In the genomic region with DNA sequence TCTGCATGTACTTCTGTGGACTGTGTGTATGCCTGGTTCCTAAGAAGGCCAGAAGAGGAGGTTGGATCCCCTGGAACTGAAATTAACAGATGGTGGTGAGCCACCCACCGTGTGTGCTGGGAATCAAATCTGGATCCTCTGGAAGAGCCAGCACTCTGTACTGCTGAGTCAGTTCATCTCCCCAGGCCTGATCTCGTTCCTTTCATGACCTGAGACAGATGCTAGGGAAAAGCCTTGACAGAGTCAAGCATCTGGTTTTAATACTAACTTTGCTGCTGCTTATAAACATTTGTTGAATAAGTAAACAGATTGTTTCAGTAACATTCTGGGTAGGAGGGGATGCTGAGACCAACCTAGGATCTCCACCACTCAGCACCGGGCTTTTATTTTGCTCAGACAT, we compare ENCODE assay signal across 22 mouse cellular contexts.
"Had no signal": no experiment of that assay in that cellular context is flagged by ENCODE, and none has a peak within 500 bp of the region (broad histone marks: within the 10 kb centered on the region; RNA-seq: fewer than 3 reads in every experiment).

No protein-coding gene starts in this region.

- H3K9me3 ChIP-seq: limb, embryonic 12.5 days; limb, embryonic 15.5 days; midbrain, embryonic 10.5 days; neural tube, embryonic 12.5 days; neural tube, embryonic 15.5 days had no signal

- H3K4me3 ChIP-seq: limb, embryonic 12.5 days; limb, embryonic 15.5 days; megakaryocyte, embryonic 14.5 days; midbrain, embryonic 10.5 days; neural tube, embryonic 12.5 days; neural tube, embryonic 15.5 days had no signal

- H3K9ac ChIP-seq: limb, embryonic 12.5 days; limb, embryonic 15.5 days; liver, embryonic 14.5 days; liver, postnatal 0 days; lung, embryonic 14.5 days; neural tube, embryonic 12.5 days; neural tube, embryonic 15.5 days had no signal

- H3K4me1 ChIP-seq: limb, embryonic 12.5 days; limb, embryonic 15.5 days; neural tube, embryonic 12.5 days; neural tube, embryonic 15.5 days had no signal

- ATAC-seq: liver, postnatal 0 days; lung, postnatal 0 days had no signal

- H3K27ac ChIP-seq: limb, embryonic 12.5 days; limb, embryonic 15.5 days; liver, embryonic 14.5 days; midbrain, embryonic 10.5 days; neural tube, embryonic 12.5 days; neural tube, embryonic 15.5 days; stomach, postnatal 0 days had no signal

- DNase-seq: kidney, postnatal 14 days; kidney, postnatal 4 days; left cerebral cortex, postnatal 4 days; liver, postnatal 0 days; lung, embryonic 14.5 days; midbrain, embryonic 14.5 days; right cerebral cortex, adult 18-20 months; right cerebral cortex, postnatal 14 days; right cerebral cortex, postnatal 4 days; thymus, adult 2 months; thymus, postnatal 14 days; thymus, postnatal 4 days had no signal

- H3K36me3 ChIP-seq: limb, embryonic 12.5 days; limb, embryonic 15.5 days; midbrain, embryonic 10.5 days; neural tube, embryonic 12.5 days; neural tube, embryonic 15.5 days had no signal

- H3K27me3 ChIP-seq: limb, embryonic 12.5 days; limb, embryonic 15.5 days; neural tube, embryonic 12.5 days; neural tube, embryonic 15.5 days had no signal

- H3K4me2 ChIP-seq: limb, embryonic 12.5 days; limb, embryonic 15.5 days; liver, embryonic 11.5 days; lung, embryonic 14.5 days; neural tube, embryonic 12.5 days; neural tube, embryonic 15.5 days had no signal
